31 mouse cellular contexts compared by ENCODE assay signal in the genomic region with DNA sequence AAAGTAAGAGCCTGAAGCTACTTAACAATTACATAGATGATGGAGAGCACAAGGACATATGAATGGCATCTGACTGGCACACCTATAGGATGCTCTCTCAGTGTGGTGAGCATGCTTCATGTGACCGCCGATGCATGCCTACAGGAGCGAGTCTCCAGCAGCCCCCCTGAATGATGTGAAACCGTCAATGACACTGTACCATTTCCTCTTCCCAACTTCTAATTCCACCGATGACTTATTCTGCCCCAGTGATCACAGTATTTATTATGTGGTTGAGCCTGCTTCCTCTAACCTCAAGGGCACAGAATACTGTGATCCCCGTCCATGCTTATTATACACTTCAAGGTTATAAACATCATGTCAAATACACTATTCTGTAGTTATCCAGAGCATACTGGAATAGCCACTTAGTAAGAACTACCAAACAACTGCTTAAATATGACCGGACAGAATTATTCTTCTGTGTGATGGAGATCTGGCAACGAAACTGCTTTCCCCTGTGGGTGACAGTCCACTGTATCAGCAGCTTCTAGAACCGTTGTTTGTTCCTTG.
DNase-seq lines count a peak whose midpoint lies in the region; ATAC-seq and TF ChIP-seq lines count a peak whose summit lies in the region.
"Had no signal": no experiment of that assay in that cellular context is flagged by ENCODE, and none has a peak within 500 bp of the region (broad histone marks: within the 10 kb centered on the region; RNA-seq: fewer than 3 reads in every experiment).

No protein-coding gene starts in this region.

- peak; percentile 63; the same call in 1 of the 2 replicates for ATAC-seq in lung, embryonic 15.5 days (ENCODE audit: borderline replicate concordance, extremely low read depth, low FRiP score, low TSS enrichment)
- no peak for ATAC-seq in hindbrain, embryonic 13.5 days (ENCODE audit: low FRiP score)
- ATAC-seq: CD4-positive, CD25-positive, alpha-beta regulatory T cell, adult 4 months; liver, embryonic 12.5 days; liver, postnatal 0 days had no signal

- dilution Hi-C loops in CH12.LX (cut with MboI; ENCODE audit: extremely low pct_ligation_motif_present, extremely low pct_unique_long_range_greater_than_20kb, low sequenced_read_pairs) = no loop called here

- in situ Hi-C loops in CH12.LX (cut with MboI; ENCODE audit: low pct_ligation_motif_present, low pct_unique_long_range_greater_than_20kb, low sequenced_read_pairs) = no loop called here

- no peak for TF ChIP-seq CTCF in lung, adult 2 months (IDR thresholded peaks at IDR 0.05; ENCODE audit: insufficient read depth, low read length)
- no peak for TF ChIP-seq CTCF in CH12.LX (conservative IDR thresholded peaks at IDR 0.05 in 1 of 2, IDR thresholded peaks at IDR 0.05 in 1 of 2; ENCODE audit: low read depth in 2 of 2, low read length in 2 of 2)

- no peak for DNase-seq in lung, adult 2 months
- no peak for DNase-seq in CH12.LX (ENCODE audit: extremely low read depth)
- peak; percentile 70 for DNase-seq in splenic B cell, adult 2 months (ENCODE audit: low read depth, low spot score)
- no peak for DNase-seq in adrenal gland, adult 8-10 months
- DNase-seq: adrenal gland, adult 2 months; cerebellum, adult 2 months; cerebellum, postnatal 14 days; gastrocnemius, postnatal 10 days; heart, postnatal 4 days; kidney, adult 2 months; kidney, postnatal 4 days; layer of hippocampus, postnatal 36 days; left cerebral cortex, postnatal 4 days; liver, postnatal 0 days; retina, postnatal 1 day; right cerebral cortex, postnatal 14 days; thymus, adult 2 months; thymus, postnatal 36 days had no signal

- WGBS in lung, embryonic 15.5 days = 52% methylated on average over 9 of the region's 9 CpGs
- WGBS in lung, adult 2 months = 61% methylated on average over 9 of the region's 9 CpGs
- 27% methylated on average over 9 of the region's 9 CpGs for WGBS in macrophage (ENCODE audit: missing documents)
- WGBS in hindbrain, embryonic 13.5 days = 76% methylated on average over 9 of the region's 9 CpGs

- TF ChIP-seq EP300 in CH12.LX (IDR thresholded peaks at IDR 0.05; ENCODE audit: low read length) = no peak

- no peaks in the 10 kb centered on the region for H3K36me3 ChIP-seq in lung, embryonic 15.5 days
- peaks cover 0 to 8% of the 10 kb centered on the region in 2 experiments for H3K36me3 ChIP-seq in CH12.LX (replicated peaks in 1 of 2; ENCODE audit: control insufficient read depth in 1 of 2, insufficient read depth in 1 of 2, low read length in 1 of 2)
- no peaks in the 10 kb centered on the region for H3K36me3 ChIP-seq in macrophage (ENCODE audit: inconsistent target)
- no peaks in the 10 kb centered on the region for H3K36me3 ChIP-seq in splenic B cell, adult 2 months (ENCODE audit: control insufficient read depth, insufficient read depth, low read length, poor library complexity, severe bottlenecking)
- no peaks in the 10 kb centered on the region for H3K36me3 ChIP-seq in hindbrain, embryonic 13.5 days
- H3K36me3 ChIP-seq: embryonic facial prominence, embryonic 10.5 days; embryonic facial prominence, embryonic 15.5 days; forebrain, embryonic 12.5 days; heart, embryonic 12.5 days; hindbrain, embryonic 15.5 days; liver, embryonic 12.5 days; midbrain, embryonic 12.5 days had no signal

- H3K4me1 ChIP-seq in lung, embryonic 15.5 days = peaks cover 23% of the 10 kb centered on the region
- peaks cover 3% of the 10 kb centered on the region for H3K4me1 ChIP-seq in lung, adult 2 months (ENCODE audit: control insufficient read depth, insufficient read depth, low read length)
- peaks cover 5 to 91% of the 10 kb centered on the region in 2 experiments for H3K4me1 ChIP-seq in CH12.LX (ENCODE audit: control insufficient read depth in 1 of 2, insufficient read depth in 2 of 2)
- peaks cover 21% of the 10 kb centered on the region; the same call in 1 of the 2 replicates for H3K4me1 ChIP-seq in hindbrain, embryonic 13.5 days (replicated peaks)
- H3K4me1 ChIP-seq: hindbrain, embryonic 15.5 days had no signal

- TF ChIP-seq POLR2A in lung, adult 2 months (IDR thresholded peaks at IDR 0.05; ENCODE audit: borderline replicate concordance, extremely low read depth, low read depth, low read length) = no peak
- TF ChIP-seq POLR2A in CH12.LX (IDR thresholded peaks at IDR 0.05; ENCODE audit: low read depth, low read length) = no peak

- H3K27me3 ChIP-seq in lung, embryonic 15.5 days = no peaks in the 10 kb centered on the region
- H3K27me3 ChIP-seq in CH12.LX (replicated peaks) = no peaks in the 10 kb centered on the region
- H3K27me3 ChIP-seq in splenic B cell, adult 2 months (ENCODE audit: control insufficient read depth, insufficient read depth, low read length, poor library complexity, severe bottlenecking) = no peaks in the 10 kb centered on the region
- no peaks in the 10 kb centered on the region for H3K27me3 ChIP-seq in hindbrain, embryonic 13.5 days
- H3K27me3 ChIP-seq: embryonic facial prominence, embryonic 15.5 days; forebrain, embryonic 12.5 days; heart, embryonic 12.5 days; hindbrain, embryonic 15.5 days; liver, embryonic 12.5 days; megakaryocyte, embryonic 14.5 days; midbrain, embryonic 12.5 days had no signal

- H3K9ac ChIP-seq in lung, embryonic 15.5 days = no peak overlapping the region
- no peak overlapping the region for H3K9ac ChIP-seq in CH12.LX (ENCODE audit: insufficient read depth, low read depth)
- H3K9ac ChIP-seq in hindbrain, embryonic 13.5 days = no peak overlapping the region
- H3K9ac ChIP-seq: embryonic facial prominence, embryonic 15.5 days; forebrain, embryonic 12.5 days; heart, embryonic 12.5 days; hindbrain, embryonic 15.5 days; liver, embryonic 12.5 days; liver, postnatal 0 days; midbrain, embryonic 12.5 days had no signal

- no peak overlapping the region for H3K4me3 ChIP-seq in lung, embryonic 15.5 days
- H3K4me3 ChIP-seq in lung, adult 2 months (replicated peaks; ENCODE audit: extremely low read depth, low read depth, low read length) = no peak overlapping the region
- H3K4me3 ChIP-seq in CH12.LX (replicated peaks in 1 of 3; ENCODE audit: low read depth in 2 of 3, low read length in 2 of 3, poor library complexity in 1 of 3) = no peak overlapping the region
- H3K4me3 ChIP-seq in macrophage (ENCODE audit: inconsistent target) = no peak overlapping the region
- no peak overlapping the region for H3K4me3 ChIP-seq in hindbrain, embryonic 13.5 days
- H3K4me3 ChIP-seq: embryonic facial prominence, embryonic 10.5 days; embryonic facial prominence, embryonic 15.5 days; forebrain, embryonic 12.5 days; heart, embryonic 12.5 days; hindbrain, embryonic 15.5 days; liver, embryonic 12.5 days; midbrain, embryonic 12.5 days had no signal

- H3K27ac ChIP-seq in lung, embryonic 15.5 days = no peak overlapping the region
- H3K27ac ChIP-seq in CH12.LX (ENCODE audit: insufficient read depth, low read depth) (no peak overlapping the region), macrophage (peak overlapping the region; percentile 14; the same call in 1 of the 2 replicates)
- H3K27ac ChIP-seq in hindbrain, embryonic 13.5 days = no peak overlapping the region
- H3K27ac ChIP-seq: embryonic facial prominence, embryonic 10.5 days; embryonic facial prominence, embryonic 15.5 days; forebrain, embryonic 12.5 days; hindbrain, embryonic 15.5 days; kidney, postnatal 0 days; liver, embryonic 12.5 days; midbrain, embryonic 12.5 days had no signal

- H3K9me3 ChIP-seq in lung, embryonic 15.5 days = no peaks in the 10 kb centered on the region
- H3K9me3 ChIP-seq in CH12.LX (replicated peaks; ENCODE audit: low read length) = no peaks in the 10 kb centered on the region
- no peaks in the 10 kb centered on the region for H3K9me3 ChIP-seq in hindbrain, embryonic 13.5 days
- H3K9me3 ChIP-seq: embryonic facial prominence, embryonic 10.5 days; embryonic facial prominence, embryonic 15.5 days; forebrain, embryonic 12.5 days; heart, embryonic 12.5 days; hindbrain, embryonic 15.5 days; liver, embryonic 12.5 days; megakaryocyte, embryonic 14.5 days; midbrain, embryonic 12.5 days had no signal

- no peak for TF ChIP-seq RAD21 in CH12.LX (IDR thresholded peaks at IDR 0.05; ENCODE audit: low read depth, low read length)

- no peak overlapping the region for H3K4me2 ChIP-seq in lung, embryonic 15.5 days
- no peak overlapping the region for H3K4me2 ChIP-seq in CH12.LX (ENCODE audit: insufficient read depth, low read depth, poor library complexity, severe bottlenecking)
- H3K4me2 ChIP-seq in hindbrain, embryonic 13.5 days = no peak overlapping the region
- H3K4me2 ChIP-seq: embryonic facial prominence, embryonic 15.5 days; forebrain, embryonic 12.5 days; heart, embryonic 12.5 days; hindbrain, embryonic 15.5 days; liver, embryonic 12.5 days; midbrain, embryonic 12.5 days had no signal

- H3K79me2 ChIP-seq in CH12.LX (replicated peaks; ENCODE audit: control insufficient read depth, extremely low read depth, insufficient read depth, poor library complexity, severe bottlenecking) (no peaks in the 10 kb centered on the region; the same call in 1 of the 2 replicates), macrophage (ENCODE audit: inconsistent target) (peaks cover 100% of the 10 kb centered on the region)

TF ChIP-seq in CH12.LX, 34 proteins besides CTCF, POLR2A, EP300 and RAD21:
- no peak for TF ChIP-seq MAFK (IDR thresholded peaks at IDR 0.05; ENCODE audit: insufficient replicate concordance, low read length)
- TF ChIP-seq TBP (conservative IDR thresholded peaks at IDR 0.05; ENCODE audit: low read depth, low read length) = no peak
- TF ChIP-seq CHD1 (IDR thresholded peaks at IDR 0.05; ENCODE audit: low read depth, low read length) = no peak
- peak; percentile 38; the same call in 1 of the 2 replicates for TF ChIP-seq BHLHE40 (IDR thresholded peaks at IDR 0.05; ENCODE audit: low read depth, low read length)
- no peak for TF ChIP-seq SIN3A (IDR thresholded peaks at IDR 0.05; ENCODE audit: low read length)
